Mouse (Mus musculus) layer of hippocampus, postnatal 10 days (tissue): Measurements from ENCODE around the gene Slc39a11. TPM values are rescaled to one million over a fixed set of nuclear protein-coding genes. Genes with fewer than 3 reads are reported as not detected.

Source experiments
- DNase-seq, 2 experiments: peaks; one replicate each; pipeline ENCODE4 v3.0.0; 2021; ENCODE audit warnings: low spot score in 2 of 2
- total RNA-seq, 2 experiments: library from RNA; stranded (reverse); gene quantifications; 2 replicates each; pipeline ENCODE4 v1.2.3; 2021

Gene Slc39a11
- total RNA-seq, 2 experiments from 2014 or later: 33.1 to 34.0 TPM

- DNase-seq: peak in 1 of 2 experiments; percentile 35
These were observed 443.8 kb downstream of the Slc39a11 start for GRCm38 (mm10) chr11:113206099-113206498.

DNA sequence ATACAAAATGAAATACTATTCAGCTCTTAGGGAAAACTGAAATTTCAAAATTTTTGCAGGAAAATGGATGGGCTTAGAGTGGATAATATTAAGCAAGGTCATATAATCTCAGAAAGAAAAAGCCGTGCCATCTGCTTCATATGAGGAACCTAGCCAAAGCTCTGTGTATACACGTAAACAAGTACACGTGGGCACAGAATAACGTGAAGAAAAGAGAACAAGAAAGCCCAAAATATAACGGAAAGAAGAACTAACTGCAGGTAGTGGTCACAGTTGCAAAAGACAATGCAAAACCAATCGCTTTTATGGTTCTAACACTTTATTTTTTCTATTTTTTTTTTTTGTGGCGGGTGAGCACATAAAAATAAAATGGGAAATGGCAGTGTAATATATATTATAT, 446.9 kb downstream of the Slc39a11 start:
- DNase-seq: no peak

GRCm38 (mm10) chr11:113201470-113201997, 448.3 kb downstream of the Slc39a11 start:
- peak; percentile 91 to 93 for DNase-seq

GRCm38 (mm10) chr11:113200901-113201300, 449.0 kb downstream of the Slc39a11 start:
- DNase-seq: peak in 1 of 2 experiments; percentile 50

DNA sequence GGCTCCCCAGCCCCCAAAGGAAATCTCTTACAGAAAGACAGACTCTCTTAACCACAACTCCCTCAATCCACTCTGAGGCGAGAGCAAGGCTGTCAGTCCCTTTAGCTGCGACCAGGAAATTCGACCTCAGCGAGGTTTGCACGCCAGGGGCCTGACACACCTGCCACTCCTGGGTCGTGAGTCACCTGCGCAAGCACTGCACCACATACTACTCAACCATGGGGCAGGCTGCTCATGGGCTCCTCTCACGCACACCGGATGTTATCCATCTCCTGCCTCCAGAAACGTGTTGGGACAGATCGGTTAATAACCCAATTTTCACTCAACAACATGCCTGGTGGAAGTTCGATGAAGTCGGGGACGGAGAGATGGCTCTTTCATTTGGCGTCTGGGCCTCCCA, 451.3 kb downstream of the Slc39a11 start:
- no peak for DNase-seq

- no peak for DNase-seq
These were observed 452.3 kb downstream of the Slc39a11 start for GRCm38 (mm10) chr11:113197624-113198023.

- peak in 1 of 2 experiments; percentile 6 for DNase-seq
These were observed 453.5 kb downstream of the Slc39a11 start for GRCm38 (mm10) chr11:113196234-113197007.

Other genes with a start within 250 kb of the Slc39a11 start
- 10 to 100 TPM; 47.4 to 48.2 TPM for gene Sstr2, start 30.7 kb downstream of the Slc39a11 start, total RNA-seq
- gene Cog1, start 910 bp downstream of the Slc39a11 start, total RNA-seq: 10 to 100 TPM; 39.1 TPM
- gene Fam104a, start 34.1 kb upstream of the Slc39a11 start, total RNA-seq: 10 to 100 TPM; 22.6 to 24.9 TPM
- 10 to 100 TPM; 13.3 to 15.4 TPM for gene D11Wsu47e, start 34.3 kb upstream of the Slc39a11 start, total RNA-seq
- not detected for gene Cpsf4l, start 59.9 kb upstream of the Slc39a11 start, total RNA-seq
- gene Cdc42ep4, start 101.8 kb upstream of the Slc39a11 start, total RNA-seq: 10 to 100 TPM; 43.2 to 47.6 TPM